Mouse (Mus musculus) liver, embryonic 15.5 days (tissue): ENCODE measurements around the gene Syt1. TPM values are rescaled to one million over a fixed set of nuclear protein-coding genes. Genes with fewer than 3 reads are reported as not detected.
A peak's percentile ranks its signal among the peaks of the same experiment; 100 is the strongest.

Experiments used
- ATAC-seq: fragments of 200-750 bp; cut with Nextera tagmentation; 2 replicates; pipeline ENCODE4 v1.8.0; 2017; ENCODE audit warnings: moderate number of reproducible peaks, mild to moderate bottlenecking, moderate library complexity; ENCODE audit not compliant: insufficient read depth
- H3K27ac ChIP-seq: fragments of 300-500 bp; sonication (generic); replicated peaks from 2 replicates; pipeline ENCODE4 v1.5.1; 2015; ENCODE audit warnings: mild to moderate bottlenecking, inconsistent platforms
- H3K27me3 ChIP-seq: fragments of 300-500 bp; sonication (generic); 2 replicates; pipeline ENCODE4 v1.6.1; 2015; ENCODE audit warnings: mild to moderate bottlenecking, inconsistent platforms
- H3K36me3 ChIP-seq: fragments of 300-500 bp; sonication (generic); replicated peaks from 2 replicates; pipeline ENCODE4 v1.6.1; 2015; ENCODE audit warnings: moderate library complexity, mild to moderate bottlenecking, inconsistent platforms
- H3K4me1 ChIP-seq: fragments of 300-500 bp; sonication (generic); replicated peaks from 2 replicates; pipeline ENCODE4 v1.6.1; 2015; ENCODE audit warnings: inconsistent platforms
- H3K4me2 ChIP-seq: fragments of 300-500 bp; sonication (generic); 2 replicates; pipeline ENCODE4 v1.6.1; 2015; ENCODE audit warnings: moderate library complexity, mild to moderate bottlenecking, inconsistent platforms
- H3K4me3 ChIP-seq: fragments of 300-500 bp; sonication (generic); replicated peaks from 2 replicates; pipeline ENCODE4 v1.5.1; 2015; ENCODE audit warnings: mild to moderate bottlenecking, inconsistent platforms
- H3K9ac ChIP-seq: fragments of 300-500 bp; sonication (generic); 2 replicates; pipeline ENCODE4 v1.6.1; 2015; ENCODE audit warnings: moderate library complexity, mild to moderate bottlenecking, inconsistent platforms
- H3K9me3 ChIP-seq: fragments of 300-500 bp; sonication (generic); replicated peaks from 2 replicates; pipeline ENCODE4 v1.6.1; 2016; ENCODE audit warnings: inconsistent platforms
- WGBS: fragments of 180-500 bp; shearing (Covaris S2); methylation state at CpG from one replicate; pipeline ENCODE4 v1.1.7; 2015; ENCODE audit warnings: mixed read lengths; ENCODE audit not compliant: insufficient replicate concordance; 5-methylcytosine and 5-hydroxymethylcytosine counted together
- polyA plus RNA-seq: library from polyadenylated mRNA; unstranded; fragments of >200 nt; fragmentation: Nextera tagmentation; extraction: Ambion mirVana; gene quantifications from 2 replicates; pipeline ENCODE4 v1.2.1, GENCODE M21; 2015

The Syt1 gene
- polyA plus RNA-seq, 1 experiment from 2014 or later: 0.18 TPM

GRCm38 (mm10) chr10:108519156-108519555, 491.6 kb downstream of the Syt1 start:
- H3K4me2 ChIP-seq: no peak overlapping the region
- no peaks in the 10 kb centered on the region for H3K36me3 ChIP-seq
- WGBS: 52% methylated on average over 6 of the region's 6 CpGs
- H3K27ac ChIP-seq: no peak overlapping the region
- no peaks in the 10 kb centered on the region for H3K9me3 ChIP-seq
- H3K27me3 ChIP-seq: no peaks in the 10 kb centered on the region
- no peaks in the 10 kb centered on the region for H3K4me1 ChIP-seq
- no peak for ATAC-seq
- no peak overlapping the region for H3K9ac ChIP-seq
- H3K4me3 ChIP-seq: no peak overlapping the region

GRCm38 (mm10) chr10:108517076-108517475, 493.7 kb downstream of the Syt1 start:
- 60% methylated on average over 9 of the region's 9 CpGs for WGBS

GRCm38 (mm10) chr10:108514671-108515070, 496.1 kb downstream of the Syt1 start:
- H3K36me3 ChIP-seq: no peaks in the 10 kb centered on the region
- H3K4me2 ChIP-seq: no peak overlapping the region
- H3K9me3 ChIP-seq: no peaks in the 10 kb centered on the region
- no peak overlapping the region for H3K4me3 ChIP-seq
- H3K27me3 ChIP-seq: no peaks in the 10 kb centered on the region
- H3K27ac ChIP-seq: no peak overlapping the region
- 58% methylated on average over 7 of the region's 7 CpGs for WGBS
- no peaks in the 10 kb centered on the region for H3K4me1 ChIP-seq
- no peak for ATAC-seq
- H3K9ac ChIP-seq: no peak overlapping the region

More at GRCm38 (mm10) chr10:108517076-108517475, 493.7 kb downstream of the Syt1 start:
- ATAC-seq: no peak
- H3K9me3 ChIP-seq: no peaks in the 10 kb centered on the region
- no peaks in the 10 kb centered on the region for H3K27me3 ChIP-seq
- no peak overlapping the region for H3K4me2 ChIP-seq
- H3K27ac ChIP-seq: no peak overlapping the region
- H3K4me1 ChIP-seq: no peaks in the 10 kb centered on the region
- no peak overlapping the region for H3K9ac ChIP-seq
- no peak overlapping the region for H3K4me3 ChIP-seq
- H3K36me3 ChIP-seq: no peaks in the 10 kb centered on the region

- no peak for ATAC-seq
- no peaks in the 10 kb centered on the region for H3K9me3 ChIP-seq
- H3K9ac ChIP-seq: no peak overlapping the region
- H3K4me1 ChIP-seq: no peaks in the 10 kb centered on the region
- H3K4me2 ChIP-seq: no peak overlapping the region
- H3K36me3 ChIP-seq: no peaks in the 10 kb centered on the region
- no peaks in the 10 kb centered on the region for H3K27me3 ChIP-seq
- no peak overlapping the region for H3K27ac ChIP-seq
- no peak overlapping the region for H3K4me3 ChIP-seq
- 44% methylated on average over 3 of the region's 3 CpGs for WGBS
These were observed 501.2 kb downstream of the Syt1 start for GRCm38 (mm10) chr10:108509579-108509978.

- Histone ChIP-seq H3K27me3 (no peaks in the 10 kb centered on the region), H3K9me3 (no peaks in the 10 kb centered on the region), H3K9ac (no peak overlapping the region), H3K4me2 (no peak overlapping the region), H3K36me3 (no peaks in the 10 kb centered on the region), H3K27ac (no peak overlapping the region), H3K4me3 (no peak overlapping the region), H3K4me1 (no peaks in the 10 kb centered on the region)
- no peak for ATAC-seq
- 56% methylated on average over 4 of the region's 4 CpGs for WGBS
These were observed 503.9 kb downstream of the Syt1 start for GRCm38 (mm10) chr10:108506917-108507316.

GRCm38 (mm10) chr10:108504925-108505324, 505.9 kb downstream of the Syt1 start:
- peak overlapping the region; percentile 23 for H3K4me2 ChIP-seq
- no peak overlapping the region for H3K4me3 ChIP-seq
- H3K27ac ChIP-seq: no peak overlapping the region
- H3K9me3 ChIP-seq: no peaks in the 10 kb centered on the region
- no peak for ATAC-seq
- WGBS: 55% methylated on average over 7 of the region's 7 CpGs
- H3K27me3 ChIP-seq: no peaks in the 10 kb centered on the region
- no peaks in the 10 kb centered on the region for H3K36me3 ChIP-seq
- H3K9ac ChIP-seq: no peak overlapping the region
- no peaks in the 10 kb centered on the region for H3K4me1 ChIP-seq

GRCm38 (mm10) chr10:108504128-108504870, 506.5 kb downstream of the Syt1 start:
- Histone ChIP-seq H3K36me3 (no peaks in the 10 kb centered on the region), H3K4me2 (peak overlapping the region; percentile 23), H3K4me3 (no peak overlapping the region), H3K27me3 (no peaks in the 10 kb centered on the region), H3K9me3 (no peaks in the 10 kb centered on the region), H3K27ac (no peak overlapping the region), H3K9ac (no peak overlapping the region), H3K4me1 (no peaks in the 10 kb centered on the region)
- ATAC-seq: no peak
- WGBS: 62% methylated on average over 21 of the region's 21 CpGs

GRCm38 (mm10) chr10:108490231-108490630, 520.6 kb downstream of the Syt1 start:
- Histone ChIP-seq H3K9ac (no peak overlapping the region), H3K9me3 (no peaks in the 10 kb centered on the region), H3K36me3 (no peaks in the 10 kb centered on the region), H3K4me3 (no peak overlapping the region), H3K4me2 (no peak overlapping the region), H3K27me3 (no peaks in the 10 kb centered on the region), H3K4me1 (no peaks in the 10 kb centered on the region), H3K27ac (no peak overlapping the region)
- 44% methylated on average over 7 of the region's 7 CpGs for WGBS
- no peak for ATAC-seq

GRCm38 (mm10) chr10:108483991-108484390, 526.8 kb downstream of the Syt1 start:
- Histone ChIP-seq H3K4me2 (no peak overlapping the region), H3K27me3 (no peaks in the 10 kb centered on the region), H3K36me3 (no peaks in the 10 kb centered on the region), H3K4me1 (no peaks in the 10 kb centered on the region), H3K4me3 (no peak overlapping the region), H3K9me3 (no peaks in the 10 kb centered on the region), H3K9ac (no peak overlapping the region), H3K27ac (no peak overlapping the region)
- WGBS: 64% methylated on average over 10 of the region's 10 CpGs
- ATAC-seq: no peak

- H3K27ac ChIP-seq: no peak overlapping the region
- no peaks in the 10 kb centered on the region for H3K27me3 ChIP-seq
- H3K4me2 ChIP-seq: no peak overlapping the region
- no peaks in the 10 kb centered on the region for H3K36me3 ChIP-seq
- no peaks in the 10 kb centered on the region for H3K9me3 ChIP-seq
- no peak overlapping the region for H3K4me3 ChIP-seq
- ATAC-seq: no peak
- H3K9ac ChIP-seq: no peak overlapping the region
- H3K4me1 ChIP-seq: no peaks in the 10 kb centered on the region
- 76% methylated on average over 11 of the region's 11 CpGs for WGBS
These were observed 530.5 kb downstream of the Syt1 start for GRCm38 (mm10) chr10:108480146-108480850.

GRCm38 (mm10) chr10:108470319-108470955, 540.3 kb downstream of the Syt1 start:
- no peak overlapping the region for H3K4me3 ChIP-seq
- ATAC-seq: no peak
- H3K27ac ChIP-seq: no peak overlapping the region
- no peaks in the 10 kb centered on the region for H3K9me3 ChIP-seq
- no peak overlapping the region for H3K4me2 ChIP-seq
- no peaks in the 10 kb centered on the region for H3K27me3 ChIP-seq
- H3K4me1 ChIP-seq: no peaks in the 10 kb centered on the region
- H3K9ac ChIP-seq: no peak overlapping the region
- H3K36me3 ChIP-seq: no peaks in the 10 kb centered on the region
- WGBS: 54% methylated on average over 6 of the region's 6 CpGs
